Mouse (Mus musculus): ENCODE results near the gene Lck. TPM values are rescaled to one million over a fixed set of nuclear protein-coding genes. Genes with fewer than 3 reads are reported as not detected.

Gene Lck
- total RNA-seq (2022), result not detected

GRCm38 (mm10) chr4:129573430-129573829 is at the start of gene Lck:
Gene Lck, minus strand, starts transcription at chr4:129573641.
- DNase-seq (ENCODE audit: low spot score in 2 of 2), result no peak

- DNase-seq (ENCODE audit: low spot score in 2 of 2), result no peak
Observed at GRCm38 (mm10) chr4:129622803-129623535, 49.5 kb upstream of the Lck start.

- no peak for DNase-seq (ENCODE audit: low spot score in 2 of 2)
Observed at GRCm38 (mm10) chr4:129622120-129622802, 48.8 kb upstream of the Lck start.

- no peak for DNase-seq (ENCODE audit: low spot score in 2 of 2)
Observed at GRCm38 (mm10) chr4:129621283-129621841, 47.9 kb upstream of the Lck start.

GRCm38 (mm10) chr4:129620419-129621282 is 47.2 kb upstream of the Lck start:
- no peak for DNase-seq (ENCODE audit: low spot score in 2 of 2)

GRCm38 (mm10) chr4:129618786-129619691 is 45.6 kb upstream of the Lck start, which contains the start of gene Iqcc:
Gene Iqcc, minus strand, starts transcription at chr4:129619099.
- DNase-seq (ENCODE audit: low spot score in 2 of 2), result peak; percentile 94 to 96

GRCm38 (mm10) chr4:129618031-129618430 is 44.6 kb upstream of the Lck start:
- no peak for DNase-seq (ENCODE audit: low spot score in 2 of 2)

- DNase-seq (ENCODE audit: low spot score in 2 of 2), result no peak
Observed at GRCm38 (mm10) chr4:129617121-129617641, 43.7 kb upstream of the Lck start.

- DNase-seq (ENCODE audit: low spot score in 2 of 2), result no peak
Observed at GRCm38 (mm10) chr4:129616631-129617030, 43.2 kb upstream of the Lck start.

GRCm38 (mm10) chr4:129615801-129616290 is 42.4 kb upstream of the Lck start:
- DNase-seq (ENCODE audit: low spot score in 2 of 2), result no peak

- DNase-seq (ENCODE audit: low spot score in 2 of 2), result no peak
Observed at GRCm38 (mm10) chr4:129614093-129614492, 40.7 kb upstream of the Lck start, which contains the start of gene Dcdc2b. Gene Dcdc2b, minus strand, starts transcription at chr4:129614257.

- no peak for DNase-seq (ENCODE audit: low spot score in 2 of 2)
Observed at GRCm38 (mm10) chr4:129610472-129610871, 37.0 kb upstream of the Lck start.

- no peak for DNase-seq (ENCODE audit: low spot score in 2 of 2)
Observed at GRCm38 (mm10) chr4:129610026-129610425, 36.6 kb upstream of the Lck start.

GRCm38 (mm10) chr4:129609139-129609631 is 35.7 kb upstream of the Lck start:
- DNase-seq (ENCODE audit: low spot score in 2 of 2), result no peak

- peak; percentile 36 to 64 for DNase-seq (ENCODE audit: low spot score in 2 of 2)
Observed at GRCm38 (mm10) chr4:129608426-129609025, 35.1 kb upstream of the Lck start.

- DNase-seq (ENCODE audit: low spot score in 2 of 2), result peak; percentile 67 to 72
Observed at GRCm38 (mm10) chr4:129600233-129601158, 27.1 kb upstream of the Lck start, which contains the start of the genes Eif3i and Tmem234. Gene Eif3i, minus strand, starts transcription at chr4:129600648. Gene Tmem234, plus strand, starts transcription at chr4:129600668.

- DNase-seq (ENCODE audit: low spot score in 2 of 2), result no peak
Observed at GRCm38 (mm10) chr4:129588865-129589264, 15.4 kb upstream of the Lck start.

GRCm38 (mm10) chr4:129586943-129587342 is 13.5 kb upstream of the Lck start:
- no peak for DNase-seq (ENCODE audit: low spot score in 2 of 2)
